Mouse (Mus musculus) neural tube, embryonic 14.5 days (tissue): Measurements from ENCODE around the gene Dmc1. TPM values are rescaled to one million over a fixed set of nuclear protein-coding genes. Genes with fewer than 3 reads are reported as not detected.

Source experiments
- ATAC-seq: fragments of 200-750 bp; cut with Nextera tagmentation; 2 replicates; pipeline ENCODE4 v1.8.0; 2017; ENCODE audit warnings: low read depth, mild to moderate bottlenecking, moderate TSS enrichment, moderate library complexity
- H3K27ac ChIP-seq: fragments of 300-500 bp; sonication (generic); 2 replicates; pipeline ENCODE4 v1.5.1; 2014; ENCODE audit warnings: low read depth, mild to moderate bottlenecking, control low read depth, low read length, moderate library complexity, mixed read lengths
- H3K27me3 ChIP-seq: fragments of 300-500 bp; sonication (generic); 2 replicates; pipeline ENCODE4 v1.6.1; 2014; ENCODE audit warnings: low read length; ENCODE audit not compliant: control insufficient read depth, insufficient read depth
- H3K36me3 ChIP-seq: fragments of 300-500 bp; sonication (generic); 2 replicates; pipeline ENCODE4 v1.6.1; 2014; ENCODE audit warnings: low read length, mixed read lengths; ENCODE audit not compliant: control insufficient read depth, insufficient read depth
- H3K4me1 ChIP-seq: fragments of 300-500 bp; sonication (generic); 2 replicates; pipeline ENCODE4 v1.6.1; 2014; ENCODE audit warnings: low read length; ENCODE audit not compliant: control insufficient read depth, insufficient read depth
- H3K4me2 ChIP-seq: fragments of 300-500 bp; sonication (generic); 2 replicates; pipeline ENCODE4 v1.6.1; 2014; ENCODE audit warnings: mild to moderate bottlenecking, low read depth, low read length, control low read depth
- H3K4me3 ChIP-seq: fragments of 300-500 bp; sonication (generic); 2 replicates; pipeline ENCODE4 v1.5.1; 2014; ENCODE audit warnings: low read depth, low read length, control low read depth, mixed read lengths
- H3K9ac ChIP-seq: fragments of 300-500 bp; sonication (generic); replicated peaks from 2 replicates; pipeline ENCODE4 v1.6.1; 2014; ENCODE audit warnings: low read depth, mild to moderate bottlenecking, control low read depth, low read length, mixed read lengths
- H3K9me3 ChIP-seq: fragments of 300-500 bp; sonication (generic); 2 replicates; pipeline ENCODE4 v1.6.1; 2016; ENCODE audit warnings: low read length; ENCODE audit not compliant: control insufficient read depth
- WGBS: fragments of 180-500 bp; shearing (Covaris S2); extraction: QIAGEN DNeasy Blood & Tissue Kit; methylation state at CpG from one replicate; pipeline ENCODE4 v1.1.7; 2014; 5-methylcytosine and 5-hydroxymethylcytosine counted together
- polyA plus RNA-seq: library from polyadenylated mRNA; unstranded; fragments of >200 nt; fragmentation: Nextera tagmentation; extraction: Ambion mirVana; gene quantifications from 2 replicates; pipeline ENCODE4 v1.2.1, GENCODE M21; 2014

Gene Dmc1
- polyA plus RNA-seq, 1 experiment from 2014 or later = 0.88 TPM

DNA sequence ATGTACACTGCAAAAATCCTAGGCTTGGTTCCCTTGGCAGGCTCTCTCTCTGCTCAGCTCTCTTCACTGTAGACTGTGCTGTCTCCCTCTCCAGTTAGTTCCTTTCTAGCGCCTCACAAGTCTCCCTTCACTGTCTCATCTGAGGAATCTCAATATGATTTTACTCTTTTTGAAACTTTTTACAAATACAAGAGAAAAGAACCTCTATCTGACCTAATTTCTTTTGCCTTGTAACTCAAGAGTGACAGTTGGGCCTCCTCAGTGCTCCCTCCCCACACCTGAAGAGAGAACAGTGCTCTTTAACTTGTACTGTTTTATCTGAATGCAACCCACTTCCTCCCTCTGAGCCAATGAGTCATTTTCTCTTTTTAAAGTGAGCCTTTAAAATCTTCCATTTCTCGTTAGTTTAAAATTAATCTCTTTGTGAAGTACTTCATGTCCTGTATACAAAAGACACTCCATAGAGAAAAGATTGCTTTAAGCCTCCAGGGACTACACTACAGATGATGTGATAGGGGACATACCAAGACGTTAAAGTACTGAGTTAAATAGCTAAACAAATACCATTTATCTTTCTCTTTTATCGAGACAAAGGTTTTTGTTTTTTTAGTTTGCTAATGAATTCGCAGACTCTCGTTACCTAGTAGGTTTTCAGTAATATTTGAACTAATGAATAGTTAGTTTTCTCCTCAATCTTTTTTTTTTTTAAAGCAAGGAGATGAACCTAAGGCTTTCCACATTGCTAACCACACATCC lies 27.1 kb downstream of the Dmc1 start:
- no peak overlapping the region for H3K4me2 ChIP-seq
- WGBS = 75% methylated on average over 6 of the region's 6 CpGs
- ATAC-seq = no peak
- H3K4me3 ChIP-seq = no peak overlapping the region
- no peaks in the 10 kb centered on the region for H3K9me3 ChIP-seq
- H3K4me1 ChIP-seq = no peaks in the 10 kb centered on the region
- no peak overlapping the region for H3K27ac ChIP-seq
- H3K36me3 ChIP-seq = no peaks in the 10 kb centered on the region
- no peaks in the 10 kb centered on the region for H3K27me3 ChIP-seq
- H3K9ac ChIP-seq = no peak overlapping the region

DNA sequence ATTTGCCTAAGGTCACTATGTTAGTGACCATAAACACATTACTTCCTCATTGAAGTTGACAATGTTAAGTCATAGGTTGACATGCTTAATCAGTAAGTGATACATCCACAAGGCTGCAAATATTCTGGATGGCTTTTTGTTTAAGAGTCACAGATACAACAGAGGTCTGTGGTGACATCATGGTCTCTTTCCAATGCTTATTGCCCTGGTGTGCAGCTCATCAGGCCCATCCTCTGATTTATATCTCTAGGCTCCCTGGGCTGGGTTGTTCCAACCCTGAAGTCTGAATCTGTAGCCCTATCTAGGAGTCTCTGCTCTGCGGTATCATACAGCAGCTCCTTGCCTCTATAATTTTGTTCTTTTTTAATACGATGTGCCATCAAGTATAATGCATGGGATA lies 28.0 kb downstream of the Dmc1 start:
- ATAC-seq = no peak
- 84% methylated on average over 2 of the region's 2 CpGs for WGBS
- no peaks in the 10 kb centered on the region for H3K4me1 ChIP-seq

DNA sequence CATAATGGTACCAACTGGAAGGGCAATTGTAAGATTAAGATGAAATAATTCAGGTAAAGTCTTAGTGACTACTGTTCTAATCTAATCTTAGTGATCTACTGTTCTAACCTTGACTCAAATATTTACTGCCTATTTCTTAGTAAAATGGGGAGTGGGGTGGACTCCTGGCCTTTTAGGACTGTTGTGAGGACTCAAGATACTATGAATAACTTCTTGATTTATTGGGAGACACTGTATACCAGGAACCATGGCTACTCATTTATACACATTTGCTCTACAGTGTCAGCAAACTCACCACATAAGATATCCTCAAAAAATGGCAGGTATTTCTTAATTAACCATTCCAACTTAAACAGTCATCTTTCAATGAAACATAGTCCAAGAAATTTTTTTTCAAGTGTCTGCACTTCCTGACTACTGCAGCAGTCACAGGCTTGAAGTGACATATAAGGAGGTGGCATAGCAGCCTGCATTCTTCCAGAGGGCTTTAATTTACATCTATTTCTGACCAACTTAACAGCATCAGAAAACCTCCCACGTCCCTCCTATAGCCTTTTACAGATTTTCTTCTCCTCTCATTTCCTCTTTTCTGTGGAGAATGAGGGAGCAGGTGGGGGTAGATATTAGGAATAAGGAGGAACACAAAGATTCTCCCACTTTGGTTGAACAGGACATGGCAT lies 29.2 kb downstream of the Dmc1 start:
- Histone ChIP-seq H3K4me3 (no peak overlapping the region), H3K27me3 (no peaks in the 10 kb centered on the region), H3K27ac (no peak overlapping the region), H3K4me2 (no peak overlapping the region), H3K9ac (no peak overlapping the region), H3K36me3 (no peaks in the 10 kb centered on the region), H3K4me1 (no peaks in the 10 kb centered on the region), H3K9me3 (no peaks in the 10 kb centered on the region)
- no peak for ATAC-seq
- 65% methylated on average over 1 of the region's 1 CpGs for WGBS

More for the DNA sequence above, 28.0 kb downstream of the Dmc1 start:
- Histone ChIP-seq H3K4me3 (no peak overlapping the region), H3K9me3 (no peaks in the 10 kb centered on the region), H3K4me2 (no peak overlapping the region), H3K27me3 (no peaks in the 10 kb centered on the region), H3K9ac (no peak overlapping the region), H3K36me3 (no peaks in the 10 kb centered on the region), H3K27ac (no peak overlapping the region)

DNA sequence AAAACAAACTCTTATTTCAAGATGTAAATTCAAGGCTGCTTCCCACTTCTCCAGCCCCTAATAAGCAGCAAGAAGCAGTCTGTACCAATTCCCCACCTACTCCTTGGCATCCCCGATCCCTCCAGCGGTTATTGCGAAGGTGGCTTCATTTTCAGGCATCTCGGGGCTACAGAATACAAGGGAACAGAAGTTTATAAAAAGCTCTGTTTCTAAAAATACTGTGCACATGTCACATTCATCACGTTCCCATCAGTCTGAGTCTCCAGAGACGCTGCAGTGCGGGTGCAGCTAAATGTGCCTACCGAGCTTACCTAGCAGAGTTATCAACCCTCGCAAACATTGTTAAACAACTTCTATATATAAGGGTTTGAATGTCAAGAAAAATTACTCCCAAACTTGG lies 42.5 kb downstream of the Dmc1 start:
- ATAC-seq = no peak
- no peaks in the 10 kb centered on the region for H3K27me3 ChIP-seq
- no peaks in the 10 kb centered on the region for H3K4me1 ChIP-seq
- H3K9me3 ChIP-seq = no peaks in the 10 kb centered on the region
- no peak overlapping the region for H3K27ac ChIP-seq
- no peaks in the 10 kb centered on the region for H3K36me3 ChIP-seq
- H3K4me2 ChIP-seq = no peak overlapping the region
- 86% methylated on average over 9 of the region's 9 CpGs for WGBS
- H3K9ac ChIP-seq = no peak overlapping the region
- no peak overlapping the region for H3K4me3 ChIP-seq

DNA sequence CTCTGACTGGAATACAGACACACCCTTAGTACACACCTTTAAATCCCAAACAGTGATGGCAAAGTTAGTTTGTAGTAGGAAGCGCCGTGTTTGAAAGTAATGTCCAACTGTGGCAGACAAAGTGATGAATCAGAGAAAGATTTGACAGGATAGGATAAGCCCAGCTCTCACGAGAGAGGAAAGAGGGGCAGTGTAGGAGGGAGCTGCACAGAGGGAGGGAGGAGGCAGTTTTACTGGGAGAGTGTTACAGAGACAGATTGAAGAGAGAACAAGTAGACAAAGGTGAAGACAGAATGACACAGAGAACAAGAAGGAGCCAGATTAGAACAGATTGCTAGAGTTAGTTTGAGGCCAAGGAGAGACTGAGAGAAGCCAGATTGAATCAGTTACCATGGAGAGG lies 45.3 kb downstream of the Dmc1 start:
- Histone ChIP-seq H3K9me3 (no peaks in the 10 kb centered on the region), H3K9ac (no peak overlapping the region), H3K4me3 (no peak overlapping the region), H3K4me1 (no peaks in the 10 kb centered on the region), H3K4me2 (no peak overlapping the region), H3K27ac (no peak overlapping the region), H3K27me3 (no peaks in the 10 kb centered on the region), H3K36me3 (no peaks in the 10 kb centered on the region)
- no peak for ATAC-seq
- WGBS = 78% methylated on average over 3 of the region's 3 CpGs

DNA sequence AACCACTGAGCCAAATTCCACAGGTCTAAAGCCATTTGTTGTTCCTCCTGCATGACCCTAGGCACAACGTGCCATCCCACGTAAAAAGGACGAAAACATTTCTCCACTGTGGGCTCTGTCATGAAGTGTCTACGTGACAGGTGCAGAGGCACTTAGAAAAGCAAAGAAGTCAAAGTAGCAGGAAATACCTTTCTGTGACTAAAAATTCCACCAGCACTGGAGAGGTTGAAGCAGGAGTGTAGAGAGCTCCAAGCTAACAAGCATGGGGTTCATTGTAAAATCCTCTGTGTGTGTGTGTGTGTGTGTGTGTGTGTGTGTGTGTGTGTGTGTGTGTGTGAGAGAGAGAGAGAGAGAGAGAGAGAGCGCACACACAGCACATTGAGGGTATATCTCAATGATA lies 52.3 kb downstream of the Dmc1 start:
- no peaks in the 10 kb centered on the region for H3K4me1 ChIP-seq

DNA sequence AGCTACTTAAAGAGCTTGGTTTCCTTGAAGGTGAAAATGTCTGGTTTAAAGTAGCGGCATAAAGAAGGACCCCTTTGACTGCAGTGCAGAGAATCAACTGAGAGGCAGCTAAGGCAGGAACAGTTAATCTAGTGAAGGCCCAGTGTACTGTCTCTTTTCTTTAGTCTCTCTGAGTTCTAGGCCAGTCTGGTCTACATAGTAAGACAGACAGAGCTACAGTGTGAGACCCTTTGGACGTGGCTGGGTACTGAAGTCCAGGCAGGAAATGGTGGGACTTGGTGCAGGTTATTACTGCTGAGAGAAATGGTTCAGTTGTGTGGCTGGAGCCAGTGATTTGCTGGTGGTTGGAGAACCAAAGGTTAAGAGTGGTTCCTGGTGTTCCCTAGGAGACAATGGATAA lies 56.7 kb downstream of the Dmc1 start:
- H3K4me3 ChIP-seq = no peak overlapping the region
- ATAC-seq = no peak
- H3K9ac ChIP-seq = no peak overlapping the region
- H3K36me3 ChIP-seq = peaks cover 2% of the 10 kb centered on the region; the same call in 1 of the 2 replicates
- H3K4me2 ChIP-seq = no peak overlapping the region
- H3K4me1 ChIP-seq = peaks cover 18% of the 10 kb centered on the region
- no peaks in the 10 kb centered on the region for H3K27me3 ChIP-seq
- no peaks in the 10 kb centered on the region for H3K9me3 ChIP-seq
- H3K27ac ChIP-seq = no peak overlapping the region
- WGBS = 97% methylated on average over 2 of the region's 2 CpGs

More for the DNA sequence above, 52.3 kb downstream of the Dmc1 start:
- Histone ChIP-seq H3K4me2 (no peak overlapping the region), H3K4me3 (no peak overlapping the region), H3K36me3 (no peaks in the 10 kb centered on the region), H3K9ac (no peak overlapping the region), H3K27me3 (no peaks in the 10 kb centered on the region), H3K9me3 (no peaks in the 10 kb centered on the region), H3K27ac (no peak overlapping the region)
- no peak for ATAC-seq
- 83% methylated on average over 5 of the region's 5 CpGs for WGBS

DNA sequence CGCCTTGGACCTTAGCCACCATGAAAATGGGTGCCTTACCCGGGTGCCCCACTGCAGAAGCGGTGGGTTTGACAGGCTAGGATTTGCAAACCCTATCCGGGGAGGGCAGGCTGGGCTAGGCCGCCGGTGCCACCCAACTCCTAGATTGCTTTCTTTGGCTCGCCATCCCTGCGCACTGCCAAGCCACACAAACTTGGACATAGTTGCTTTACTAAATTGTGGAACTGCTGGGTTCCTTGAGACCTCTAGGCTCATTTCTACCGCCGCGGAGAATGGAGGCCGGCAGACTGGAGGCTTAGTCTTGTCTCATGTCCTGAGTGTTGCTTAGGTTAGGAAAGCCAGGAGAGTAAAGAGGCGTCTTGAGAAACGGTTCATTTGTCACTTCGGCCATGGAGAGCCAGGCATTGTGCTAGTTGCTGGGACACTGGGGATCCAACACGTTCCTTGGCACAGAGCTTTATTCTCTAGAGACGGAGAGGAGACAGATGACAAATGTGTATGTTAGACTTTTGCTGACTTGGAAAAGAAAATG lies 57.6 kb downstream of the Dmc1 start:
- peak overlapping the region; percentile 53 for H3K4me2 ChIP-seq
- ATAC-seq = peak; percentile 19
- WGBS = 77% methylated on average over 17 of the region's 17 CpGs

More for the DNA sequence above, 57.6 kb downstream of the Dmc1 start:
- peak overlapping the region; percentile 64 for H3K9ac ChIP-seq
- H3K4me1 ChIP-seq = peaks cover 18% of the 10 kb centered on the region
- peak overlapping the region; percentile 98 for H3K4me3 ChIP-seq
- H3K27me3 ChIP-seq = no peaks in the 10 kb centered on the region
- peak overlapping the region; percentile 99 for H3K27ac ChIP-seq
- H3K36me3 ChIP-seq = peaks cover 11% of the 10 kb centered on the region
- no peaks in the 10 kb centered on the region for H3K9me3 ChIP-seq
